Mouse (Mus musculus): Measurements from ENCODE around the gene AW011738.

AW011738 gene

DNA sequence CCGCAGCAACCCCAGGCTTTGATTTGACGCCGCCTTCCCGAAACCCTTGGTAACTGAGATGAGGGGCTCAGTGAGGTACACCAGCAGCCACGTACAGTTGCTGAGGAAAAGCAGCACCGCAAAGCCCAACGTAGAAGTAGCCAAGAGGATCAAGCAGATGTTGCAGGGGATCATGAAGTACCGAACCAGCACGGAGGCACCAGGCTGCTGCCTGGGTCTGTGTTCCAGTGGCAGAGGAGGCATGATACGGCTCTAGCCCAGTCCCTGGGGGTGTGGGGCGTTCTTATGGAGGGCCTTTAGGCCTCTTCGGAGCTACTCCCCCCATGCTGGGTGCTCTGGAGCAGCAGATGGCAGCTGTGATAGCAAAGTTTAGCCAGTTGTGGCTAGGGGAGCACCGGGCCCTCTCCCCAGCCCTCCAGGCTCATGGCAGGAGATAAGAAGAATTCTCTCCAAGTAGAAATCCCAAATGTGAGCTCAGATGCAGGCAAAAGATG is 17.6 kb upstream of the AW011738 start:
- peaks cover 86% of the 10 kb centered on the region for H3K36me3 ChIP-seq (ENCODE audit: insufficient read depth, low read length)
- no peak for TF ChIP-seq CTCF (conservative IDR thresholded peaks at IDR 0.05; ENCODE audit: low read length)
- TF ChIP-seq POU5F1 (IDR thresholded peaks at IDR 0.05; ENCODE audit: borderline replicate concordance, low read length) = no peak
- TF ChIP-seq NANOG (IDR thresholded peaks at IDR 0.05; ENCODE audit: borderline replicate concordance, low read length) = no peak
- H3K27me3 ChIP-seq (ENCODE audit: insufficient read depth, low read length) = no peaks in the 10 kb centered on the region
- peaks cover 75% of the 10 kb centered on the region for H3K4me1 ChIP-seq (replicated peaks; ENCODE audit: low read depth, low read length)
- H3K4me3 ChIP-seq (replicated peaks; ENCODE audit: low read length) = peak overlapping the region; percentile 93
- peaks cover 31% of the 10 kb centered on the region for H3K9me3 ChIP-seq (ENCODE audit: low read length)

DNA sequence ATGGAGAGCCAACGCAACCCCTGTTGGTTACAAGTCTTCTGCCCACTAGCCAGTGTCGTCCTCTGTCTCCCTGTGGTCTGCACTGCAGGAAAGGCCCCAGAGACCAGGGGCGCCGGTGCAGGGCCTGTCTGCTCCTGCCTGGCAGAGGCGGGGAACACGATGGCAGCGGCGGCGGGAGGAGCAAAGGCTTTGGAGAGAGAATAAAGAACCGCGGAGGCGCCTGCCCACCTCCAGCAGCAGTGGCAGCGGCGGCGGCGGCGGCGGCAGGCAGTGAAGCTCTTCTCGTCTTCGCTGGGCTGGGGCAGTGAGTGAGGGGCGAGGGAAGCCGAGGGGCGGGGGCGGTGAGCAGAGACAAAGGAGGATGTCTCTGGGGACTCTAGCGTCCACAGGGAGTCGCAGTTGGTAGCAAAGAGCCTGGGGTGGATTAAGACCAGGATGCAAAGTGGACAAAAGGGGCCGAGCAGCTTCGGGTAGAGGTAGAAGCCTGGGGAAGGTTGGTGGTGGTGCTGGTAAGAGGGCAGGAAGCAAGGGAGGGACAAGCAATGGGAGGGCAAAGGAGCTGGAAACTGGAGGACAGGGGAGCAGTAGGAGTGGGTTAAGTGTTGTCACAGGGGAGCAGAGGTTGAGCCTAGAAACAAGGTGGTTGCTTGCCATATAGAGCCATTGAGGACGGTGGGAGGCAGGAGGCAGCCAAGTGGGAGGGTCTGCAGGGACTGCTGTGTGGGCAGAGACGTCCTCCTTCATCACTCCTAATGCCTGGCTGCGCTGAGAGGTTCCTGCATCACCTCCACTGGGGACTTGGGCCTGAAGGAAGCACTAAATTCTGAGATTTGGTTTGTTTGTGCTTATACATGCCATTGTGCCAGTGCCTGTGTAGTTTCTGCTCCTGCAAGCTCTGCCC is 16.9 kb upstream of the AW011738 start:
- H3K9me3 ChIP-seq (ENCODE audit: low read length) = peaks cover 24% of the 10 kb centered on the region
- peaks cover 86% of the 10 kb centered on the region for H3K36me3 ChIP-seq (ENCODE audit: insufficient read depth, low read length)
- no peaks in the 10 kb centered on the region for H3K27me3 ChIP-seq (ENCODE audit: insufficient read depth, low read length)
- H3K4me1 ChIP-seq (replicated peaks; ENCODE audit: low read depth, low read length) = peaks cover 82% of the 10 kb centered on the region
- TF ChIP-seq CTCF (conservative IDR thresholded peaks at IDR 0.05; ENCODE audit: low read length) = no peak
- no peak for TF ChIP-seq POU5F1 (IDR thresholded peaks at IDR 0.05; ENCODE audit: borderline replicate concordance, low read length)
- TF ChIP-seq NANOG (IDR thresholded peaks at IDR 0.05; ENCODE audit: borderline replicate concordance, low read length) = no peak
- H3K4me3 ChIP-seq (replicated peaks; ENCODE audit: low read length) = peak overlapping the region; percentile 93

DNA sequence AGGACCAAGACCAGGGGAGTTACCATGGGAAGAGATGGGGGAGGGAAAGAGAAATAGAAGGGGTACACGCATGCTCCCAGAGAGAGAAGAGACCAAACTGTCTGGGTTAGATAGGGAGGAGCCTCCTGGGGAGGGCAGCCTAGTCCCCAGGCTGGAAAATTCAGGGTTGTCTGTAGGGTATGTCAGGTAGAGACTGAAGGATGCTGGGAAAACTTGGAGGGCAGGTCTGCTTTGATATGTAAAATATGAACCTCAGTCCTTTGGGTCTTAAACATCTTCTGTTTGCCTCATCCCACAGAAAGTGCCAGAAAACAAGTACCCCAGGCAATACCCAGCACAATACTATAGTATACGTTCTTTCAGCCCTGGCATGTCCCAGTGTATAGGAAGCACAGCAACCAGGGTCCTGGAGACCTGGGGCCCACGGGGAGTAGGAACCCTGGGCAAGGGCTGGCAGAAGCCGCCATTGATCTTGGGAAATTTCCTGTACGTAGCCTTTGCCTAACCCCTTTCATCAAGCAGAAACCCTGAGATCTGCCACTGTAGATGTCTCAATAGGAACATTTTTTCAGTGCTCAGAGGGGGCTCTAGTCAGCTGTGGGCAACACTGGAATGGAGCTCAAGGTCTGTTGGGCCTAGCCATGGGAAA is 14.8 kb upstream of the AW011738 start:
- H3K9me3 ChIP-seq (ENCODE audit: low read length) = peaks cover 6% of the 10 kb centered on the region
- peak overlapping the region; percentile 93 for H3K4me3 ChIP-seq (replicated peaks; ENCODE audit: low read length)
- no peak for TF ChIP-seq POU5F1 (IDR thresholded peaks at IDR 0.05; ENCODE audit: borderline replicate concordance, low read length)
- TF ChIP-seq NANOG (IDR thresholded peaks at IDR 0.05; ENCODE audit: borderline replicate concordance, low read length) = no peak
- TF ChIP-seq CTCF (conservative IDR thresholded peaks at IDR 0.05; ENCODE audit: low read length) = no peak

DNA sequence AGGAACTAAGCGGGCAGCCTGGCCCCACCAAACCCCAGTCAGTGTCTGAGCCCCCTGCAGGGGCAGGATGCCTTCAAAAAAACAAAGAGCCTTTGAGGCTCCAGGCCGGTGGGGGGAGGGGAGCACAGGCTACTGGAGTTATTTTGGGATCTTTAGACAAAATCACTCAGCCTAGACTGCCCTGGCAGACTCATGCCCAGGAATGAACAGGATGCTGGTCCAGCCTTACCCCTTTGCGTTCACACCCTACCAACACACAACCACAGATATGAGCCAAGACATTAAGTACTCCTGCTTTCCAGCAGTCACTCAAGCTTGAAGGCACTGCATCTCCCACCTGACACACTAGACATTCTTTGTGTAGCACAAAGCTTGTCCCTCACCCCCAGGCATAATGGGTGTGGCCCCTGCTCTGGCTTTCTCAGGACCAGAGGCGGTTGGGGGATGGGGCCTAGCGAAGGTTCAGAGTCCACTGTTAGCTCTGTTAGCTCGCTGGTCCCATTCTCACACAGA is 14.2 kb upstream of the AW011738 start:
- Histone ChIP-seq H3K36me3 (ENCODE audit: insufficient read depth, low read length) (peaks cover 86% of the 10 kb centered on the region), H3K27me3 (ENCODE audit: insufficient read depth, low read length) (no peaks in the 10 kb centered on the region), H3K4me1 (replicated peaks; ENCODE audit: low read depth, low read length) (peaks cover 99% of the 10 kb centered on the region), H3K9me3 (ENCODE audit: low read length) (peaks cover under 1% of the 10 kb centered on the region; the same call in 1 of the 2 replicates), H3K4me3 (replicated peaks; ENCODE audit: low read length) (peak overlapping the region; percentile 93)
- no peak for TF ChIP-seq CTCF (conservative IDR thresholded peaks at IDR 0.05; ENCODE audit: low read length)
- no peak for TF ChIP-seq POU5F1 (IDR thresholded peaks at IDR 0.05; ENCODE audit: borderline replicate concordance, low read length)
- TF ChIP-seq NANOG (IDR thresholded peaks at IDR 0.05; ENCODE audit: borderline replicate concordance, low read length) = peak; percentile 52; the same call in 1 of the 2 replicates

More for the DNA sequence above, 14.8 kb upstream of the AW011738 start:
- no peaks in the 10 kb centered on the region for H3K27me3 ChIP-seq (ENCODE audit: insufficient read depth, low read length)
- peaks cover 99% of the 10 kb centered on the region for H3K4me1 ChIP-seq (replicated peaks; ENCODE audit: low read depth, low read length)
- H3K36me3 ChIP-seq (ENCODE audit: insufficient read depth, low read length) = peaks cover 86% of the 10 kb centered on the region

DNA sequence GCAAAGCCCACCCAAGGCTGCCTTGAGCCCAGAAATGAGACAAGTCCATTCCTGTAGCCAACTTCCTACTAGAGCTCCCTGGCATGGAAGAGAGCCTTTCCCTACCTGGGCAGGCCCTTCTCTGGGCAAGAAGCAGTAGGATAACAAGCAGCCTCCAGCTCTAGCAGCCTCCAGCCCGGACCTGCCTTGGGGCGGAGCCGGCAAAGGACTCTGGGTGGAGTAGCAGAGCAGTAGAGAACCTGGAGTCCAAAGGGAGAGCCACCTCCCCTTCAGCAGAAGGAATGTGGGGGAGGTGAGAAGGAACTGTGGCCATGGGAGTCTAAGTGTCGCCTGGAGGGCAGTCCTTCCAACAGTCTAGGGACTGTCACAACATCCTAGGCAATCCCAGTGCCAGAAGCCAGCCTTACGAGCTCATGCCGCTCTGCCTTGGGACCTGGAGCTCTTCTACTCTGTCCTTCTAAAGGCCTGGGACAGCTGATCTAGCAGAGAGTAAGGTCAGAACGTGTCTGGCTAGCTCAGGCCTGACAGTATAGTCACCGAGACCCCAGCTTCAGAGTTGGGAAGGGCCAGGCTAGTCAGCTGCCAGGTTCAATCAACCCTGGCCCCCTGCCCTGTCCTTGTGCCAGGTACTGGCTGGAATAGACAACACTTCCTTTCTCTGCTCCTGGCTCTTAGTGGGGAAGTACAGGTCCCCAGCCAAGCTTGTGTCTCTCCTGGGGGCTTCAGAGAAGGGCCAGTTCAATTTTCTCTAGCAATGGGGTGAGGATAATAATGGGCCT is 10.5 kb upstream of the AW011738 start:
- H3K4me1 ChIP-seq (replicated peaks; ENCODE audit: low read depth, low read length) = peaks cover 91% of the 10 kb centered on the region
- H3K36me3 ChIP-seq (ENCODE audit: insufficient read depth, low read length) = peaks cover 66% of the 10 kb centered on the region
- no peak for TF ChIP-seq POU5F1 (IDR thresholded peaks at IDR 0.05; ENCODE audit: borderline replicate concordance, low read length)
- no peak for TF ChIP-seq CTCF (conservative IDR thresholded peaks at IDR 0.05; ENCODE audit: low read length)
- TF ChIP-seq NANOG (IDR thresholded peaks at IDR 0.05; ENCODE audit: borderline replicate concordance, low read length) = no peak
- H3K27me3 ChIP-seq (ENCODE audit: insufficient read depth, low read length) = no peaks in the 10 kb centered on the region
- peak overlapping the region; percentile 93 for H3K4me3 ChIP-seq (replicated peaks; ENCODE audit: low read length)
- no peaks in the 10 kb centered on the region for H3K9me3 ChIP-seq (ENCODE audit: low read length)

DNA sequence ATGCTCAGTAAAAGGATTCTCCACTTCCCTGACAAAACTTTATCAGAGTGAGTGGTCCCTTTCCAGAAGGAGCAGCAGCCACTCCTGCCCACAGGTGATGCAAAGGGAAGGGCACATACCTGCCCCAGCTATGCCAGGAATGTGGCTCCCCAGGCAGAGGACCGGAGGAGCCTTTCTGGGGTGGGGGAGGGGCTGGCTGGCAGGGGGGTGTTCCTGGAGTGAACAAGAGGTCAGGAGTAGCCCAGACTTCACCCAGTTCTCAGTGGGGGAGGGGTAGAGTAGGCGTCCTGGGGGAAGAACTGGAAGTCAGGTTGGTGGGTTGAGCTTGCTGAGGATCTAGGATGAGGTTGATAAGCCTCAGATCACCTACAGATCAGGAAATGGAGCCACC is 9.9 kb upstream of the AW011738 start:
- TF ChIP-seq CTCF (conservative IDR thresholded peaks at IDR 0.05; ENCODE audit: low read length) (no peak), NANOG (IDR thresholded peaks at IDR 0.05; ENCODE audit: borderline replicate concordance, low read length) (no peak), POU5F1 (IDR thresholded peaks at IDR 0.05; ENCODE audit: borderline replicate concordance, low read length) (no peak)
- Histone ChIP-seq H3K4me3 (replicated peaks; ENCODE audit: low read length) (peak overlapping the region; percentile 93), H3K36me3 (ENCODE audit: insufficient read depth, low read length) (peaks cover 61% of the 10 kb centered on the region)

DNA sequence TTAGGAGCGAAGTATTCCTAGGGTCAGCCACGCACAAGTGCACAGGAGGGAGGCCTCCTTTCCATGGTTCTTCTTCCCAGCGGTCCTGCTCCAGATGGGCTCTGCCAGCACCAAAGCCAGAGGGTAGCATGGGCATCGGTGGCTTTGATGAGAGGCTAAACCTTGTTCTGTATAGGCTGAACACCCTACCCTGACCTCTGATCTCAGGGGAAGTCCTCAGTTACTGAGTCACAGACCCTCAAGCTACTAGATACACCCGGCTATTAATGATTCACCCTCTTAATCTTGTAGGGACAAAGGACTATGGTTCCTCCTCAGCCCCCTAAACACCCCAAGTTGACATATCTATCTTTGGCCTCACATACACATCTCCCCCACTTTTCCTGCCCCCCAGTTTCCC is 9.2 kb upstream of the AW011738 start:
- no peaks in the 10 kb centered on the region for H3K9me3 ChIP-seq (ENCODE audit: low read length)
- TF ChIP-seq NANOG (IDR thresholded peaks at IDR 0.05; ENCODE audit: borderline replicate concordance, low read length) (no peak), CTCF (conservative IDR thresholded peaks at IDR 0.05; ENCODE audit: low read length) (no peak), POU5F1 (IDR thresholded peaks at IDR 0.05; ENCODE audit: borderline replicate concordance, low read length) (no peak)
- peaks cover 85% of the 10 kb centered on the region for H3K4me1 ChIP-seq (replicated peaks; ENCODE audit: low read depth, low read length)
- peak overlapping the region; percentile 93 for H3K4me3 ChIP-seq (replicated peaks; ENCODE audit: low read length)
- peaks cover 61% of the 10 kb centered on the region for H3K36me3 ChIP-seq (ENCODE audit: insufficient read depth, low read length)
- H3K27me3 ChIP-seq (ENCODE audit: insufficient read depth, low read length) = peaks cover 4% of the 10 kb centered on the region

More for the DNA sequence above, 9.9 kb upstream of the AW011738 start:
- H3K4me1 ChIP-seq (replicated peaks; ENCODE audit: low read depth, low read length) = peaks cover 85% of the 10 kb centered on the region
- H3K9me3 ChIP-seq (ENCODE audit: low read length) = no peaks in the 10 kb centered on the region
- H3K27me3 ChIP-seq (ENCODE audit: insufficient read depth, low read length) = no peaks in the 10 kb centered on the region

All from E14TG2a.4 (cell line).